Mouse (Mus musculus): ENCODE measurements around the gene Gprc5c.
"Not testable (repeated sequence)": the region's sequence is repeated elsewhere in the genome, so short reads cannot be mapped to it uniquely, and the experiment has no call there.

Gene Gprc5c

GRCm38 (mm10) chr11:114907567-114907966, 56.6 kb downstream of the Gprc5c start:
- no peak for DNase-seq (ENCODE audit: low read depth in 2 of 2, low spot score in 2 of 2)

- no peak for DNase-seq (ENCODE audit: low read depth in 2 of 2, low spot score in 2 of 2)
Observed at GRCm38 (mm10) chr11:114908086-114908485, 57.1 kb downstream of the Gprc5c start.

- DNase-seq (ENCODE audit: low read depth in 2 of 2, low spot score in 2 of 2): not testable (repeated sequence)
Observed at GRCm38 (mm10) chr11:114909538-114909937, 58.6 kb downstream of the Gprc5c start.

- DNase-seq (ENCODE audit: low read depth in 2 of 2, low spot score in 2 of 2): peak; percentile 26 to 40
Observed at GRCm38 (mm10) chr11:114912847-114913246, 61.9 kb downstream of the Gprc5c start.

GRCm38 (mm10) chr11:114914978-114915377, 64.0 kb downstream of the Gprc5c start:
- DNase-seq (ENCODE audit: low read depth in 2 of 2, low spot score in 2 of 2): no peak

- DNase-seq (ENCODE audit: low read depth in 2 of 2, low spot score in 2 of 2): no peak
Observed at GRCm38 (mm10) chr11:114917120-114917519, 66.2 kb downstream of the Gprc5c start.
